Mouse (Mus musculus) intestine, embryonic 16.5 days (tissue): ENCODE measurements around the gene Iqcb1. TPM values are rescaled to one million over a fixed set of nuclear protein-coding genes. Genes with fewer than 3 reads are reported as not detected.

Experiments
- ATAC-seq: fragments of 200-750 bp; cut with Nextera tagmentation; 2 replicates; pipeline ENCODE4 v1.8.0; 2017; ENCODE audit warnings: moderate TSS enrichment, moderate library complexity
- H3K27ac ChIP-seq: fragments of 300-500 bp; sonication (generic); 2 replicates; pipeline ENCODE4 v1.5.1; 2014; ENCODE audit warnings: mild to moderate bottlenecking, low read length
- H3K27me3 ChIP-seq: fragments of 300-500 bp; sonication (generic); replicated peaks from 2 replicates; pipeline ENCODE4 v1.6.1; 2014; ENCODE audit warnings: low read length, control low read depth, mixed read lengths; ENCODE audit not compliant: control insufficient read depth, insufficient read depth
- H3K36me3 ChIP-seq: fragments of 300-500 bp; sonication (generic); 2 replicates; pipeline ENCODE4 v1.6.1; 2014; ENCODE audit warnings: low read length, control low read depth; ENCODE audit not compliant: control insufficient read depth, insufficient read depth
- H3K4me1 ChIP-seq: fragments of 300-500 bp; sonication (generic); 2 replicates; pipeline ENCODE4 v1.6.1; 2014; ENCODE audit warnings: low read length, control low read depth, mixed read lengths; ENCODE audit not compliant: control insufficient read depth, insufficient read depth
- H3K4me2 ChIP-seq: fragments of 300-500 bp; sonication (generic); 2 replicates; pipeline ENCODE4 v1.6.1; 2014; ENCODE audit warnings: low read depth, low read length, control low read depth
- H3K4me3 ChIP-seq: fragments of 300-500 bp; sonication (generic); 2 replicates; pipeline ENCODE4 v1.5.1; 2014; ENCODE audit warnings: mild to moderate bottlenecking, low read length
- H3K9ac ChIP-seq: fragments of 300-500 bp; sonication (generic); 2 replicates; pipeline ENCODE4 v1.6.1; 2014; ENCODE audit warnings: low read depth, low read length
- H3K9me3 ChIP-seq: fragments of 300-500 bp; sonication (generic); 2 replicates; pipeline ENCODE4 v1.6.1; 2016; ENCODE audit warnings: low read length, control low read depth; ENCODE audit not compliant: control insufficient read depth
- WGBS: fragments of 180-500 bp; shearing (Covaris S2); extraction: QIAGEN DNeasy Blood & Tissue Kit; methylation state at CpG from one replicate; pipeline ENCODE4 v1.1.7; 2014; 5-methylcytosine and 5-hydroxymethylcytosine counted together
- microRNA-seq: library from miRNA; unstranded; fragments of <30 nt; microRNA quantifications from one replicate; pipeline ENCODE4, GENCODE M21; 2016
- polyA plus RNA-seq: library from polyadenylated mRNA; unstranded; fragments of >200 nt; fragmentation: Nextera tagmentation; extraction: Ambion mirVana; gene quantifications from 2 replicates; pipeline ENCODE4 v1.2.1, GENCODE M21; 2015

The Iqcb1 gene
- polyA plus RNA-seq, 1 experiment from 2014 or later: 20.6 TPM

- H3K9ac ChIP-seq: no peak overlapping the region
- no peak for ATAC-seq
- peaks cover 4% of the 10 kb centered on the region; the same call in 1 of the 2 replicates for H3K36me3 ChIP-seq
- 86% methylated on average over 3 of the region's 3 CpGs for WGBS
- no peaks in the 10 kb centered on the region for H3K27me3 ChIP-seq
- no peaks in the 10 kb centered on the region for H3K9me3 ChIP-seq
- H3K4me1 ChIP-seq: no peaks in the 10 kb centered on the region
- no peak overlapping the region for H3K4me2 ChIP-seq
- no peak overlapping the region for H3K4me3 ChIP-seq
- H3K27ac ChIP-seq: no peak overlapping the region
These were observed 92.2 kb downstream of the Iqcb1 start for GRCm38 (mm10) chr16:36920410-36920809.

- H3K36me3 ChIP-seq: peaks cover 4% of the 10 kb centered on the region; the same call in 1 of the 2 replicates
- no peaks in the 10 kb centered on the region for H3K9me3 ChIP-seq
- H3K27me3 ChIP-seq: no peaks in the 10 kb centered on the region
- no peak overlapping the region for H3K9ac ChIP-seq
- H3K4me2 ChIP-seq: no peak overlapping the region
- H3K4me3 ChIP-seq: no peak overlapping the region
- H3K4me1 ChIP-seq: no peaks in the 10 kb centered on the region
- no peak for ATAC-seq
- no peak overlapping the region for H3K27ac ChIP-seq
- 93% methylated on average over 8 of the region's 8 CpGs for WGBS
These were observed 93.0 kb downstream of the Iqcb1 start for GRCm38 (mm10) chr16:36921067-36921613.

GRCm38 (mm10) chr16:36921980-36922379 is 93.8 kb downstream of the Iqcb1 start:
- no peaks in the 10 kb centered on the region for H3K27me3 ChIP-seq
- H3K4me1 ChIP-seq: no peaks in the 10 kb centered on the region
- no peak for ATAC-seq
- no peaks in the 10 kb centered on the region for H3K9me3 ChIP-seq
- 91% methylated on average over 6 of the region's 6 CpGs for WGBS
- H3K27ac ChIP-seq: no peak overlapping the region
- no peak overlapping the region for H3K4me2 ChIP-seq
- H3K36me3 ChIP-seq: peaks cover 7% of the 10 kb centered on the region; the same call in 1 of the 2 replicates
- H3K9ac ChIP-seq: no peak overlapping the region
- H3K4me3 ChIP-seq: no peak overlapping the region

Small RNAs within 50 kb of the gene (microRNA-seq; reads per million reads assigned to microRNA genes)
- gene Gm22617: not detected

Other genes with a start within 250 kb of the Iqcb1 start
- gene Cd86, start 162.3 kb upstream of the Iqcb1 start, polyA plus RNA-seq: 1.9 and 2.3 TPM in 2 replicates
- gene Ildr1, start 134.4 kb upstream of the Iqcb1 start, polyA plus RNA-seq: 9.0 and 9.7 TPM in 2 replicates
- 8.5 and 12.0 TPM in 2 replicates for gene Slc15a2, start 43.4 kb upstream of the Iqcb1 start, polyA plus RNA-seq
- gene Eaf2, start 46.6 kb downstream of the Iqcb1 start, polyA plus RNA-seq: 1.5 and 1.9 TPM in 2 replicates
- gene Golgb1, start 46.8 kb downstream of the Iqcb1 start, polyA plus RNA-seq: 76.8 and 91.0 TPM in 2 replicates
- 18.2 and 20.6 TPM in 2 replicates for gene Hcls1, start 106.6 kb downstream of the Iqcb1 start, polyA plus RNA-seq
- gene Fbxo40, start 162.1 kb downstream of the Iqcb1 start, polyA plus RNA-seq: not detected in 2 replicates
- gene Polq, start 183.4 kb downstream of the Iqcb1 start, polyA plus RNA-seq: 3.4 and 3.7 TPM in 2 replicates